Mouse (Mus musculus): ENCODE measurements around the gene Elf2. TPM values are rescaled to one million over a fixed set of nuclear protein-coding genes. Genes with fewer than 3 reads are reported as not detected.
"Not testable (repeated sequence)": the region's sequence is repeated elsewhere in the genome, so short reads cannot be mapped to it uniquely, and the experiment has no call there.

Gene Elf2
- polyA plus RNA-seq, 1 experiment = 106 TPM

- no peaks in the 10 kb centered on the region for H3K36me3 ChIP-seq (ENCODE audit: control insufficient read depth, insufficient read depth, low read length)
- no peaks in the 10 kb centered on the region for H3K27me3 ChIP-seq (ENCODE audit: control insufficient read depth, insufficient read depth, low read length)
- DNase-seq = no peak
- no peak overlapping the region for H3K4me3 ChIP-seq (ENCODE audit: control insufficient read depth, insufficient read depth, low read length)
- 89% methylated on average over 3 of the region's 3 CpGs for WGBS
- H3K4me1 ChIP-seq (replicated peaks; ENCODE audit: control insufficient read depth, insufficient read depth, low read length) = peaks cover 8% of the 10 kb centered on the region
- H3K27ac ChIP-seq (ENCODE audit: control insufficient read depth, insufficient read depth, low read length) = no peak overlapping the region
- TF ChIP-seq POLR2A (IDR thresholded peaks at IDR 0.05; ENCODE audit: control insufficient read depth, extremely low read depth, insufficient read depth, low read length, poor library complexity) (no peak), CTCF (IDR thresholded peaks at IDR 0.05; ENCODE audit: borderline replicate concordance, control insufficient read depth, extremely low read depth, insufficient read depth, low read length, poor library complexity) (no peak)
Observed at GRCm38 (mm10) chr3:51354034-51354427, 13.6 kb upstream of the Elf2 start.

GRCm38 (mm10) chr3:51353325-51354033 is 13.0 kb upstream of the Elf2 start:
- TF ChIP-seq POLR2A (IDR thresholded peaks at IDR 0.05; ENCODE audit: control insufficient read depth, extremely low read depth, insufficient read depth, low read length, poor library complexity) (no peak), CTCF (IDR thresholded peaks at IDR 0.05; ENCODE audit: borderline replicate concordance, control insufficient read depth, extremely low read depth, insufficient read depth, low read length, poor library complexity) (peak; percentile 34; the same call in 1 of the 2 replicates)

DNA sequence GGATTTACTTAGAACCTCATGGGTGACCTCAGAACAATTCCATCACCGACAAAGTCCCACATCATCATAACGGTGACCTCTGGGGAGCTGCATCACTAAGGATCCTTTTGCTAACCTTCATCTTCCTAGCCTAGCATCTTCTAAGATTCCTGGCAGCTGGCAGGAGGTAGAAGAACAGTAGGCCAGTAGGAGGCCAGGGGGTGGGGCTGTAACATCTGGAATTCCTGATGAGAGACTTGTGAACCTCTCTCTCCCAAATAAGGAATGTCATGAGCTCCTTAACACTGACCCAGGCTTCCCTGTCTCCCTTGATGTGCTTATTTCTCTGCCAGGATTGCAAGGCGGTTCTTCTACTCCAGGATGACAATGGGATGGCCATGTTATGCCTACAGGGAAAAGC is 10.3 kb upstream of the Elf2 start:
- WGBS = 89% methylated on average over 3 of the region's 3 CpGs
- H3K4me1 ChIP-seq (replicated peaks; ENCODE audit: control insufficient read depth, insufficient read depth, low read length) = no peaks in the 10 kb centered on the region
- TF ChIP-seq CTCF (IDR thresholded peaks at IDR 0.05; ENCODE audit: borderline replicate concordance, control insufficient read depth, extremely low read depth, insufficient read depth, low read length, poor library complexity) (no peak), POLR2A (IDR thresholded peaks at IDR 0.05; ENCODE audit: control insufficient read depth, extremely low read depth, insufficient read depth, low read length, poor library complexity) (no peak)

More at GRCm38 (mm10) chr3:51353325-51354033, 13.0 kb upstream of the Elf2 start:
- WGBS = 79% methylated on average over 4 of the region's 4 CpGs
- Histone ChIP-seq H3K36me3 (ENCODE audit: control insufficient read depth, insufficient read depth, low read length) (no peaks in the 10 kb centered on the region), H3K27me3 (ENCODE audit: control insufficient read depth, insufficient read depth, low read length) (no peaks in the 10 kb centered on the region), H3K4me1 (replicated peaks; ENCODE audit: control insufficient read depth, insufficient read depth, low read length) (peaks cover 2% of the 10 kb centered on the region; the same call in 1 of the 2 replicates), H3K4me3 (ENCODE audit: control insufficient read depth, insufficient read depth, low read length) (no peak overlapping the region), H3K27ac (ENCODE audit: control insufficient read depth, insufficient read depth, low read length) (no peak overlapping the region)
- peak; percentile 60 for DNase-seq

GRCm38 (mm10) chr3:51348646-51349238 is 8.3 kb upstream of the Elf2 start:
- no peak overlapping the region for H3K27ac ChIP-seq (ENCODE audit: control insufficient read depth, insufficient read depth, low read length)
- H3K4me3 ChIP-seq (ENCODE audit: control insufficient read depth, insufficient read depth, low read length) = no peak overlapping the region
- no peaks in the 10 kb centered on the region for H3K27me3 ChIP-seq (ENCODE audit: control insufficient read depth, insufficient read depth, low read length)
- DNase-seq = no peak
- TF ChIP-seq CTCF (IDR thresholded peaks at IDR 0.05; ENCODE audit: borderline replicate concordance, control insufficient read depth, extremely low read depth, insufficient read depth, low read length, poor library complexity) = no peak
- no peak for TF ChIP-seq POLR2A (IDR thresholded peaks at IDR 0.05; ENCODE audit: control insufficient read depth, extremely low read depth, insufficient read depth, low read length, poor library complexity)
- H3K4me1 ChIP-seq (replicated peaks; ENCODE audit: control insufficient read depth, insufficient read depth, low read length) = no peaks in the 10 kb centered on the region
- H3K36me3 ChIP-seq (ENCODE audit: control insufficient read depth, insufficient read depth, low read length) = no peaks in the 10 kb centered on the region
- WGBS = 80% methylated on average over 3 of the region's 3 CpGs

More for the DNA sequence above, 10.3 kb upstream of the Elf2 start:
- no peak overlapping the region for H3K4me3 ChIP-seq (ENCODE audit: control insufficient read depth, insufficient read depth, low read length)
- no peak overlapping the region for H3K27ac ChIP-seq (ENCODE audit: control insufficient read depth, insufficient read depth, low read length)
- no peaks in the 10 kb centered on the region for H3K27me3 ChIP-seq (ENCODE audit: control insufficient read depth, insufficient read depth, low read length)
- no peak for DNase-seq
- no peaks in the 10 kb centered on the region for H3K36me3 ChIP-seq (ENCODE audit: control insufficient read depth, insufficient read depth, low read length)

GRCm38 (mm10) chr3:51345017-51345416 is 4.6 kb upstream of the Elf2 start:
- 97% methylated on average over 2 of the region's 2 CpGs for WGBS
- H3K36me3 ChIP-seq (ENCODE audit: control insufficient read depth, insufficient read depth, low read length); H3K27me3 ChIP-seq (ENCODE audit: control insufficient read depth, insufficient read depth, low read length); H3K4me3 ChIP-seq (ENCODE audit: control insufficient read depth, insufficient read depth, low read length); DNase-seq; H3K4me1 ChIP-seq (replicated peaks; ENCODE audit: control insufficient read depth, insufficient read depth, low read length); H3K27ac ChIP-seq (ENCODE audit: control insufficient read depth, insufficient read depth, low read length): not testable (repeated sequence)

GRCm38 (mm10) chr3:51344182-51344581 is 3.7 kb upstream of the Elf2 start:
- not testable (repeated sequence) for H3K4me3 ChIP-seq (ENCODE audit: control insufficient read depth, insufficient read depth, low read length); H3K27ac ChIP-seq (ENCODE audit: control insufficient read depth, insufficient read depth, low read length); H3K4me1 ChIP-seq (replicated peaks; ENCODE audit: control insufficient read depth, insufficient read depth, low read length); H3K27me3 ChIP-seq (ENCODE audit: control insufficient read depth, insufficient read depth, low read length); DNase-seq; H3K36me3 ChIP-seq (ENCODE audit: control insufficient read depth, insufficient read depth, low read length)
- 90% methylated on average over 6 of the region's 6 CpGs for WGBS

- H3K36me3 ChIP-seq (ENCODE audit: control insufficient read depth, insufficient read depth, low read length) = no peaks in the 10 kb centered on the region
- H3K27ac ChIP-seq (ENCODE audit: control insufficient read depth, insufficient read depth, low read length) = no peak overlapping the region
- H3K4me3 ChIP-seq (ENCODE audit: control insufficient read depth, insufficient read depth, low read length) = no peak overlapping the region
- H3K27me3 ChIP-seq (ENCODE audit: control insufficient read depth, insufficient read depth, low read length) = no peaks in the 10 kb centered on the region
- no peak for DNase-seq
- TF ChIP-seq CTCF (IDR thresholded peaks at IDR 0.05; ENCODE audit: borderline replicate concordance, control insufficient read depth, extremely low read depth, insufficient read depth, low read length, poor library complexity) (no peak), POLR2A (IDR thresholded peaks at IDR 0.05; ENCODE audit: control insufficient read depth, extremely low read depth, insufficient read depth, low read length, poor library complexity) (no peak)
- 92% methylated on average over 4 of the region's 4 CpGs for WGBS
- peaks cover 5% of the 10 kb centered on the region; the same call in 1 of the 2 replicates for H3K4me1 ChIP-seq (replicated peaks; ENCODE audit: control insufficient read depth, insufficient read depth, low read length)
Observed at GRCm38 (mm10) chr3:51343260-51343659, 2.8 kb upstream of the Elf2 start.

Measured in thymus, adult 2 months (tissue).